19 mouse cellular contexts compared by ENCODE assay signal in the genomic region with DNA sequence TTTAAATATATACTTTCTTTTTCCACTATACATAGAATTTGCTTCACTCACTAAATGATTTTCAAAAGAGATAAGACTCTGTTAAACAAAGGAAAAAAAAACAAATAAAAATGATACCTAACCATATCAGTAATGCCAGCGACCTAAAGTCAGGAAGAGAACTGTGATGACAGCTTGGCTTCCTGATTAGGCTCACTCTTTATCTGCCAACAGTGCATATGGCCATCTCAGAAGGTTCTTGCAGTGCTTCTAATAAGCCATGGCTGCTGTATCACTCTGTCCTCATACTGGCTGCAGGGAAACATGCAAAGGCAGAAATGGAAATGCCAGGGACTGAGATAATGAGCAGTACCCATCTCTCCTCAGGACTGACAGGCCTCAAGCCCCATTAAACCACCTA.
DNase-seq lines count a peak whose midpoint lies in the region; ATAC-seq and TF ChIP-seq lines count a peak whose summit lies in the region.
"Had no signal": no experiment of that assay in that cellular context is flagged by ENCODE, and none has a peak within 500 bp of the region (broad histone marks: within the 10 kb centered on the region; RNA-seq: fewer than 3 reads in every experiment).

No protein-coding gene starts in this region.

- H3K4me2 ChIP-seq in liver, embryonic 12.5 days = no peak overlapping the region
- H3K4me2 ChIP-seq: forebrain, embryonic 12.5 days; hindbrain, embryonic 12.5 days; intestine, embryonic 15.5 days; limb, embryonic 15.5 days; midbrain, embryonic 11.5 days had no signal

- peak; percentile 76 for DNase-seq in 416B (ENCODE audit: low read depth)
- peak; percentile 76 for DNase-seq in MEL-GATA-1-ER (ENCODE audit: extremely low read depth, low read depth)
- peak; percentile 28 for DNase-seq in cerebellum, adult 8-10 months
- DNase-seq in kidney, adult 2 months = no peak
- DNase-seq in spleen, postnatal 36 days (ENCODE audit: low spot score in 2 of 2) = no peak
- no peak for DNase-seq in left cerebral cortex, postnatal 25 days (ENCODE audit: low spot score in 2 of 2)
- no peak for DNase-seq in frontal cortex, postnatal 14 days (ENCODE audit: low spot score in 2 of 2)
- DNase-seq: adrenal gland, postnatal 10 days; gastrocnemius, postnatal 14 days; kidney, postnatal 14 days; lung, postnatal 10 days; right cerebral cortex, postnatal 25 days; thymus, postnatal 36 days had no signal

- ATAC-seq in liver, embryonic 12.5 days = peak; percentile 87
- ATAC-seq: intestine, embryonic 15.5 days had no signal

- peaks cover 19% of the 10 kb centered on the region for H3K4me1 ChIP-seq in liver, embryonic 12.5 days
- no peaks in the 10 kb centered on the region for H3K4me1 ChIP-seq in kidney, adult 2 months (ENCODE audit: control insufficient read depth, insufficient read depth, low read length)
- H3K4me1 ChIP-seq: forebrain, embryonic 12.5 days; hindbrain, embryonic 12.5 days; intestine, embryonic 15.5 days; limb, embryonic 15.5 days had no signal

- no peak for TF ChIP-seq POLR2A in kidney, adult 2 months (IDR thresholded peaks at IDR 0.05; ENCODE audit: low read depth, low read length)

- no peaks in the 10 kb centered on the region for H3K27me3 ChIP-seq in liver, embryonic 12.5 days (replicated peaks)
- H3K27me3 ChIP-seq in kidney, adult 2 months (replicated peaks; ENCODE audit: control insufficient read depth, insufficient read depth, low read length) = no peaks in the 10 kb centered on the region
- H3K27me3 ChIP-seq: forebrain, embryonic 12.5 days; hindbrain, embryonic 12.5 days; intestine, embryonic 15.5 days; limb, embryonic 15.5 days had no signal

- no peak overlapping the region for H3K9ac ChIP-seq in liver, embryonic 12.5 days
- H3K9ac ChIP-seq: forebrain, embryonic 12.5 days; hindbrain, embryonic 12.5 days; intestine, embryonic 15.5 days; limb, embryonic 15.5 days had no signal

- 9% methylated on average over 1 of the region's 1 CpGs for WGBS in liver, embryonic 12.5 days (ENCODE audit: insufficient replicate concordance)
- WGBS in kidney, adult 2 months = 62% methylated on average over 1 of the region's 1 CpGs

- H3K9me3 ChIP-seq in liver, embryonic 12.5 days (replicated peaks) = no peaks in the 10 kb centered on the region
- H3K9me3 ChIP-seq: forebrain, embryonic 12.5 days; hindbrain, embryonic 12.5 days; intestine, embryonic 15.5 days; limb, embryonic 15.5 days had no signal

- H3K36me3 ChIP-seq in liver, embryonic 12.5 days = no peaks in the 10 kb centered on the region
- no peaks in the 10 kb centered on the region for H3K36me3 ChIP-seq in kidney, adult 2 months (ENCODE audit: control insufficient read depth, insufficient read depth, low read length)
- H3K36me3 ChIP-seq: forebrain, embryonic 12.5 days; hindbrain, embryonic 12.5 days; intestine, embryonic 15.5 days; limb, embryonic 15.5 days had no signal

- no peak for TF ChIP-seq CTCF in kidney, adult 2 months (conservative IDR thresholded peaks at IDR 0.05; ENCODE audit: insufficient read depth, insufficient read length, low read depth, low read length)

- H3K27ac ChIP-seq in liver, embryonic 12.5 days = no peak overlapping the region
- no peak overlapping the region for H3K27ac ChIP-seq in kidney, adult 2 months (ENCODE audit: insufficient read depth, low read depth, low read length)
- H3K27ac ChIP-seq: forebrain, embryonic 12.5 days; hindbrain, embryonic 12.5 days; intestine, embryonic 15.5 days; limb, embryonic 15.5 days had no signal

- H3K4me3 ChIP-seq in liver, embryonic 12.5 days = no peak overlapping the region
- H3K4me3 ChIP-seq in kidney, adult 2 months (ENCODE audit: insufficient read depth, low read depth, low read length) = no peak overlapping the region
- H3K4me3 ChIP-seq: forebrain, embryonic 12.5 days; hindbrain, embryonic 12.5 days; intestine, embryonic 15.5 days; limb, embryonic 15.5 days had no signal

- intact Hi-C loops in left cerebral cortex, postnatal 25 days (cut with DNase I) = no loop called here

Comparison
In these comparisons a context has a peak if more than half of its experiments do, and no peak if none do; other contexts are left out.
1. DNase-seq: peak in 416B (single experiment), MEL-GATA-1-ER (single experiment) and cerebellum, adult 8-10 months (single experiment); none in kidney, adult 2 months (single experiment), spleen, postnatal 36 days (0 of 2), left cerebral cortex, postnatal 25 days (0 of 2) and frontal cortex, postnatal 14 days (0 of 2).